Mouse (Mus musculus): ENCODE results near the gene Kcnk15. TPM values are rescaled to one million over a fixed set of nuclear protein-coding genes. Genes with fewer than 3 reads are reported as not detected.

The Kcnk15 gene
- total RNA-seq, 1 experiment from 2014 or later: not detected

DNA sequence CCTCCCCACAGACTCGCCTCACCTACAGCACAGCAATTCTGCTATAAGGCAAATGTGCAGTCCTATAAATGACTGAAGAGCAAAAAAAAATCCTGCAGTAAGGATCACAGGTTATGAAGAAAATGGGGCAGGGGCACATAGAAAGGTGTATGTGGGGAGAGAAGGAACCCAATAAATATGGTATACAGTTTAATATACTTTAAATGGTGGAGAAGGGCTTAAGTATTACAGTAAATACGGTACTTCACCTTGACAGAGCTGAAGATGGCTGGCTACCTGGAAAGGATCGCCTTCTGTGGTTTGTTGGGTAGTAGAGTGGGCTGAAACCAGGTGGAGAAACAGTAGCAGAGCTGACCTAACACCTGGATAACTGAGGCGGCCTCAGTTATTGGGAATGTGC lies 17.8 kb downstream of the Kcnk15 start:
- no peak for ATAC-seq (ENCODE audit: extremely low read depth, insufficient number of reproducible peaks, low FRiP score, poor library complexity, severe bottlenecking)

DNA sequence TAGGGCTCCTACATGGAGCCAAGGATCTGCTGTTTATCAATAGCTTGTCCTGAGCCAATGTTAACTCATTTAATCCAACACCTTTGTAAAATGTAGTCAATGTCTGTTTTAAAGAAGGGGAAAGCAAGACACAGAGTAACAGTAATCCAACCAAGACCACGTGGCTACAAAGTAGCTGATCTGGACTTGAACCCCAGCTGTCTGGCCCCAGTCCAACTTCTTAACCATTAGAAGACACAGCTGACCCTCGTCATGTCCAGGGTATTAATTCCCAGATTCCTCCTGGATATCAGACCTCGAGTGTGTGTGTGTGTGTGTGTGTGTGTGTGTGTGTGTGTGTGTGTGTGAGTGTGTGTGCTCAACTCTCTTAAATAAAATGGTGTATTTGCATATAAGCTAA lies 18.5 kb downstream of the Kcnk15 start:
- no peak for ATAC-seq (ENCODE audit: extremely low read depth, insufficient number of reproducible peaks, low FRiP score, poor library complexity, severe bottlenecking)

DNA sequence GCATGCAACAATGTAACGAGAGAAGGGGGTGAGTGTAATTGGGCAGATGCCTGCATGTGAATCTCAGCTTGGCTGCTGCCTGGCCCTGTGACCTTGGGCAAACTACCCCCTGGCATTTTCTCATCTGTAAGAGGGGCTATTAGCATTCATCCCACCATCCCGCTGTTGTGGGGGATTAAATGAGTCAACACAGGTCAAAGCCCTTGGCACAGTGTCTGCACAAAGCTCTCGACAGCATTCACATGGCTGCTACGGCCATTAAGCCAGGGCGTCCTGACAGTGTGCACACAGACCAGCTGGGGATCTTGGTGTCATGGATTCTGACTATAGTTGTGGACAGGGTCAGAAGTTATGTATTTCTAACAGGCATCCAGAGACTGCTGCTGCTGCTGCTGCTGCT lies 21.4 kb downstream of the Kcnk15 start:
- ATAC-seq (ENCODE audit: extremely low read depth, insufficient number of reproducible peaks, low FRiP score, poor library complexity, severe bottlenecking): no peak

- ATAC-seq (ENCODE audit: extremely low read depth, insufficient number of reproducible peaks, low FRiP score, poor library complexity, severe bottlenecking): no peak
Measured at GRCm38 (mm10) chr2:163875484-163875883, 22.0 kb downstream of the Kcnk15 start.

DNA sequence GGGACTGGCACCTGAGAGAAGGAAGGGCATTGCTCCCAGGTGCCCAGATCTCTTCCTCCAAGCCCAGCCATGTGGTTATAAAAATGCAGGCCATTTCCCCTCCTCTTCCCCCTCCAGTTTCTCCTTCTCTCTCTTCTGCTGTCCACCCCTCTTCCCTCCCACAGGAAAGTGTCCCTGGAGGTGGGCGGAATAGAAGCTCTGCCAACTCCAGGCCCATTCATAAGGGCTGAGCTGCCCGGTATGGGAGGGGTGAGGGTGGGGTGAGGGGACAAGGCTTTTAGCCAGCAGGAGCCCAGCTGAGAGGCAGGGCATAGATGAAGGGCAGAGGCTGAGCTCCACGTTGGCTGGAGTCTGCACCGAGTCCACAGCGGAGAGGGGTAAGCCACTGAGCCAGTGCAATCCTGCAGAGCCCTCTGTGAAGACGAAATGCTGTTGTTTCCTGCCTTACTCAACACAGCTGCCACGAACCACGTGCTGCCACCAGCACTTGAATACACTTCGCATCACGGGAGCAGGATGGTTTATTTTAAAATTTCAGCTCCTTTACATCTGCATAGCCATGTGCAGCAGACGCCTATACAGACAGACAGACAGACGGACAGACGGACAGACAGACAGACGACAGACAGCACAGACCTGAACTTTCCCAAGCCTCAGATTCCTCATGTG lies 23.5 kb downstream of the Kcnk15 start:
- no peak for ATAC-seq (ENCODE audit: extremely low read depth, insufficient number of reproducible peaks, low FRiP score, poor library complexity, severe bottlenecking)

DNA sequence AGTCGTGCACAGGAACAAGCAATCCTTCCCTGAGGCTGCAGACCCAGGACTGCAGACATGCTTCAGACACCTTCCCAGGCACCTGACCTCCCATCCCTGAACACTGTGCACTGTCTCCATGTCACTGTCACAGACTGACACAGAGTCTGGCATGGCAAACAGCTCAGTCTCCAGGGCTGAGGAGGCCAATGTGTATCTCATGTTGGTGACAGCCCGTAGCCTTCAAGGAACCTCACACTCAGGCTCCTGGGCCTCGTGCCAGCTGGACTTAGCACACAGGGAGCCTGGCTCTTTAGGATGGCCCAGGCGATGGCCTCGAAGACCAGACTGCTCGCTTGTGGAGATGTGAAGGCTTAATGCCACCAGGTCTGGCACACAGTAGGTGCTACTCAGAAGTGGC lies 27.4 kb downstream of the Kcnk15 start:
- ATAC-seq (ENCODE audit: extremely low read depth, insufficient number of reproducible peaks, low FRiP score, poor library complexity, severe bottlenecking): no peak

DNA sequence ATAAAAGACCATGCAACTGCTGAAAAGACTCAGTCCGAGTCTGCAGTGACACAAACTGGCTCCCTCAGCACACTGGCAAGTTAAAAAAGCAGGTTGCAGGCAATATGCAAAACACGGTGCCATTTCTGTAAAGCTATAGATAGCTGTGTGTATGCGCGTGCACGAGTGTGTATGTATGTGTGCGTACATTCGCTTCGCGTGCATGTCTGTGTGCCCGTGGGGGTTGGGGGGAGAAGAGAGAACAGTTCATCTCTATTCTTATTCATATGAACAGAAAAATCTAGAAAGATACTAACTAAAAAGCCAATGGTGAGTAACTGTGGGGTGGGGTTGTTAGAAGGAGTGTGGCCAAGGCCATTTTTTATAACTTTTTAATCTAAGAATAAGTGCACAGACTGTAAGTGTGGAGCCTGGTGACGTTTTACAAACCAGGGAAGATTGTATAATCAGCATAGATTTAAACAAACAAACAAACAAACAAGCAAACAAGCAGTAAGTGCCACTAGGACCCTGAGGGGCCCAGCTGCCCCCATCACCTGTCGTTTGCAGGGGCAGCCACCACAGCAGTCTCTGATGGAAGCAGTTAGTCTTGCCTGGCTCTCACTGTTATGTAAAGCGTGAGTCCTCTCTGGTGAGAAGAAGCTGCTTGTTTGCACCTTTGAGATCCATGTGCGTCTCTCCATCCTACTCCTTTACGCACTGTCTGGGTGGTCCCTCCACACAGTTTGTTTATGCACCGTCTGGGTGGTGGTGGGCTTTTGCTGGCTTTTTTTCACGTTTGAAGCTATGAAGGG lies 29.6 kb downstream of the Kcnk15 start:
- ATAC-seq (ENCODE audit: extremely low read depth, insufficient number of reproducible peaks, low FRiP score, poor library complexity, severe bottlenecking): no peak

DNA sequence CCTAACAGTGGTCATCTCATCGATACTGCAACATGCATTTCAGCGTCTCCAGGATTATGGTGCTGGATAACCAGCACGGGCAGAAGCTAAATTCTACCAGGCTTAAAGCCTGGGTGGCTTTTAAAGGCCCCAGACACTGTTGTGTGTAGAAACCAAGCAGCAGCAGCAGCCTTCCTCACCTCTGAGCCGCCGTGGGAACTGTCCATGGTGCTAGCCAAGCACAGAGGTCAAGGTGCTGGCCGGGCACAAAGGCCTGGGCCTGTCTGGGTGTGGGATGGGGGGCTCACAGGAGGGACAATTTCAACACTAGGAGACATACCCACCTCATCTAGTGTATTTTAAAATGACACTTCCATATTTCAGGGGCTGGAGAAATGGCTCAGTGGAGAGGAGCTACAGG lies 36.0 kb downstream of the Kcnk15 start:
- ATAC-seq (ENCODE audit: extremely low read depth, insufficient number of reproducible peaks, low FRiP score, poor library complexity, severe bottlenecking): no peak

DNA sequence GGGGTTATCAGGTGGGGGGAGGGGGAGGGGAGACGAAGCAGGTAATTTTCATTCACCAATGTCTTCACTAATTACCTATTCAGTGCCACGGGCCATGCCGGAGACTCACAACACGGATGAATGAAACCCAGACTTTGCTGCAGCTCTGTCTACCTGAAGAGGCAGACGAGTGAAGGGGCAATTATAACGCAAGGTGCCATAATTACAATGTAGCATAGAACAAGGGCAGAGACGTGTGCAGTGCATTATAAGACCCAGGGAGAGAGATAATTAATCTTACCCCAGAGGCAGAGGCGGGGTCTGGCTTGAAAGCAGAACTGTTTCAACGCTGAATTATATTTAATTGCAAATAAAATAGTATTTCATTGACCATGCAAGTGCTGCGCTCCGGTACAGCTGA lies 37.1 kb downstream of the Kcnk15 start:
- ATAC-seq (ENCODE audit: extremely low read depth, insufficient number of reproducible peaks, low FRiP score, poor library complexity, severe bottlenecking): no peak

GRCm38 (mm10) chr2:163891271-163891670 lies 37.8 kb downstream of the Kcnk15 start:
- ATAC-seq (ENCODE audit: extremely low read depth, insufficient number of reproducible peaks, low FRiP score, poor library complexity, severe bottlenecking): no peak

GRCm38 (mm10) chr2:163893446-163894370 lies 40.3 kb downstream of the Kcnk15 start:
- no peak for ATAC-seq (ENCODE audit: extremely low read depth, insufficient number of reproducible peaks, low FRiP score, poor library complexity, severe bottlenecking)

GRCm38 (mm10) chr2:163895156-163895555 lies 41.7 kb downstream of the Kcnk15 start:
- ATAC-seq (ENCODE audit: extremely low read depth, insufficient number of reproducible peaks, low FRiP score, poor library complexity, severe bottlenecking): no peak

DNA sequence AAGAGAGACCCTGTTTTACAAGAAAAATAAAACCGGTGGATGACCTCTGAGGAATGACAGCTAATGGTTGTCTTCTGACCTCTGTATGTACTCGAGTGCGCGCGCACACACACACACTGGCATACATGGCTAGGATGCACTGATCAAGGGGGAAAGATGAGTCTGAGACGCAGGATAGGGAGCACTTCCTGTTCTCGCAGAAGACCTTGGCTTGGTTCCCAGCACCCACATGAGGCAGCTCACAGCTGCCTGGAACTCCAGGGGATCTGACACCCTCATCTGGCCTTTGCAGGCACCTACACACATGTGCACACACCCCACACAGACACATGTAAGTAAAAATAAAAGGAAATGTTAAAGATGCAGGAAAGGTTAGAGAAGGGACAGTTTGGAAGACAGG lies 43.6 kb downstream of the Kcnk15 start:
- no peak for ATAC-seq (ENCODE audit: extremely low read depth, insufficient number of reproducible peaks, low FRiP score, poor library complexity, severe bottlenecking)

- no peak for ATAC-seq (ENCODE audit: extremely low read depth, insufficient number of reproducible peaks, low FRiP score, poor library complexity, severe bottlenecking)
Measured at GRCm38 (mm10) chr2:163897988-163898535, 44.6 kb downstream of the Kcnk15 start.

DNA sequence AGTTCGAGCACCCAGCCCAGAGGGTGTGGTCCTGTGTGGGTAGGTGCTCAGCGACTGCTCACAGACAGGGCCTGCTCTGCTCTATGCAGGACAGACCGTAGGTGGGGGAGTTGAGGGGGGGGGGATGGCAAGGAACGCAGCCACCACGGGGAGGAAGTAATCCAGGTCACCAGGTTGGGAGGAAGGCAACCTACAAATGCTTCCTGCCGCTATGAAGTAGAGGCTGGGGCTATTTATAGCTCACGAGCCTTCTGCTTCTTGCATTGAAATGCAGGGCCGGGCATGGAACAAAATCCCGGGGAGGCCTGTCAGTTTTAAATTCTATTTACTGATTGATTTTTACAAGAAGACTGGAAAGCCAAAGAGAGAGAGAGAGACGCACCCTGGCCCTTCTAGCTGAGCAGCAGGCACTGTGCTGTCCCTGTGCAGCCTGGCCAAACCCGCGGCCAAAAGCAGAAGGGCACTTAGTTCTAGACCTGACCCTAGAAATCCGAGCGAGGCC lies 46.5 kb downstream of the Kcnk15 start:
- ATAC-seq (ENCODE audit: extremely low read depth, insufficient number of reproducible peaks, low FRiP score, poor library complexity, severe bottlenecking): no peak

DNA sequence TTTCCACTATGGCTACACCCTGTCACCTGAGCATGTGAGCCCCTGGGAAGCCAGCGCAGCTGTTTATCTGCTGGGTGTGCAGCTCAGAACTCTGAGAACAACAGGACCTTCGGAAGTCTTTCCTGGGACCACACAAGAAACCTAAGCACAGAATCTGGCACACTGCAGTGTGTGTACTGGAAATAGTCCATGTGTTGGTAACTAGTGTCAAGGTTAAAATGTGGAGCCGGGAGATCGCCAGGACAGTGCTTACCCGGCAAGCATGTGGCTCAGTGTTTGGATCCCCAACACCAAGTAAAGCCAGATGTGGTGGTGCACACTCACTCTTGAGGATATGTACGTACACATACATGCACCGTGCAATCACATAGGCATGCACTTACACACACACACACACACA lies 47.6 kb downstream of the Kcnk15 start:
- no peak for ATAC-seq (ENCODE audit: extremely low read depth, insufficient number of reproducible peaks, low FRiP score, poor library complexity, severe bottlenecking)

DNA sequence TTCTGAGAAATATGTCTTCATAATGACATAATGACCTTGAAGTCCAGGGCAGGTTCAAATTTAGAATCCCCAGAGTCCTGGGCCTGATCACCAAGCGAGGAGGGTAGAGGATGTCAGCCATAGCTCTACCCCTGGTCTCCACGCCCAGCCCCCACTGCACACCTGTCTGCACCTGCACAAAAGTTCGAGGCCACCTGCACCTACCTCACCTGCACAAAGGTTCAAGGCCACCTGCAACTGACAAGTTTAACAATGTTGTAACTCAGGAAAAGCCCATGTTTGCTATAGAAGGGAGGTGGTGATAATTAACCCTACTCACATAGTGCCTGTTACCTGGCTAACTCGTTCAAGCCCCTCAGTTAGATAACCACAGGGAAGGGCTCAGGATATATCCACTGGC lies 49.0 kb downstream of the Kcnk15 start:
- no peak for ATAC-seq (ENCODE audit: extremely low read depth, insufficient number of reproducible peaks, low FRiP score, poor library complexity, severe bottlenecking)

- no peak for ATAC-seq (ENCODE audit: extremely low read depth, insufficient number of reproducible peaks, low FRiP score, poor library complexity, severe bottlenecking)
Measured at GRCm38 (mm10) chr2:163903461-163903860, 50.0 kb downstream of the Kcnk15 start.

DNA sequence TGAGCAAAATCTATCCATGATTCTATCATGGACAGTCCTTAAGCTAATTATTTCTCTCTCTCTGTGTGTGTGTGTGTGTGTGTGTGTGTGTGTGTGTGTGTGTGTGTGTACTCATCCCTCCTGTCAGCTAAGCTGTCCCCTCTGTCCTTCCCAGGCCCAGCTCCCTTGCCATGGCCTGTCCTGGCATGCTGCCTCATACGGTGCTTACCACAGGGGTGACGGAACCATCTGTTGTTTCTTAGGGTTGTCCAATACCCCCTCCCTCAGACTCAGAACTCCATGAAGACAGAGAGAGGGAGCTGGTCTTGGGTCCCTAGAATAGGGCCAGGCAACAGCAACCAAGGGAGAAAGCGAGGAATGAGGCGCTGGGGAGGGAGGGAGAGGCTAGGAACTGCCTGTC lies 50.9 kb downstream of the Kcnk15 start:
- ATAC-seq (ENCODE audit: extremely low read depth, insufficient number of reproducible peaks, low FRiP score, poor library complexity, severe bottlenecking): no peak

All from neutrophil, adult 5-6 weeks (primary cell).